Mouse (Mus musculus) midbrain, embryonic 15.5 days (tissue): ENCODE data around the gene Ly6g5c. TPM values are rescaled to one million over a fixed set of nuclear protein-coding genes. Genes with fewer than 3 reads are reported as not detected.

Experiments used
- ATAC-seq: fragments of 200-750 bp; cut with Nextera tagmentation; replicated peaks from 2 replicates; pipeline ENCODE4 v1.8.0; 2017; ENCODE audit warnings: moderate TSS enrichment
- H3K27ac ChIP-seq: fragments of 300-500 bp; sonication (generic); 2 replicates; pipeline ENCODE4 v1.5.1; 2015; ENCODE audit warnings: mild to moderate bottlenecking, inconsistent platforms
- H3K27me3 ChIP-seq: fragments of 300-500 bp; sonication (generic); replicated peaks from 2 replicates; pipeline ENCODE4 v1.6.1; 2015; ENCODE audit warnings: inconsistent platforms
- H3K36me3 ChIP-seq: fragments of 300-500 bp; sonication (generic); replicated peaks from 2 replicates; pipeline ENCODE4 v1.6.1; 2015; ENCODE audit warnings: inconsistent platforms
- H3K4me1 ChIP-seq: fragments of 300-500 bp; sonication (generic); 2 replicates; pipeline ENCODE4 v1.6.1; 2015; ENCODE audit warnings: inconsistent platforms
- H3K4me2 ChIP-seq: fragments of 300-500 bp; sonication (generic); 2 replicates; pipeline ENCODE4 v1.6.1; 2015; ENCODE audit warnings: inconsistent platforms, mild to moderate bottlenecking, moderate library complexity
- H3K4me3 ChIP-seq: fragments of 300-500 bp; sonication (generic); 2 replicates; pipeline ENCODE4 v1.5.1; 2015; ENCODE audit warnings: mild to moderate bottlenecking, inconsistent platforms
- H3K9ac ChIP-seq: fragments of 300-500 bp; sonication (generic); 2 replicates; pipeline ENCODE4 v1.6.1; 2015; ENCODE audit warnings: mild to moderate bottlenecking, inconsistent platforms
- H3K9me3 ChIP-seq: fragments of 300-500 bp; sonication (generic); 2 replicates; pipeline ENCODE4 v1.6.1; 2016; ENCODE audit warnings: inconsistent platforms
- WGBS: fragments of 180-500 bp; shearing (Covaris S2); methylation state at CpG from one replicate; pipeline ENCODE4 v1.1.7; 2015; ENCODE audit warnings: mixed read lengths; 5-methylcytosine and 5-hydroxymethylcytosine counted together
- polyA plus RNA-seq: library from polyadenylated mRNA; unstranded; fragments of >200 nt; fragmentation: Nextera tagmentation; extraction: Ambion mirVana; gene quantifications from 2 replicates; pipeline ENCODE4 v1.2.1, GENCODE M21; 2015

Gene Ly6g5c
- polyA plus RNA-seq, 1 experiment from 2014 or later: not detected

DNA sequence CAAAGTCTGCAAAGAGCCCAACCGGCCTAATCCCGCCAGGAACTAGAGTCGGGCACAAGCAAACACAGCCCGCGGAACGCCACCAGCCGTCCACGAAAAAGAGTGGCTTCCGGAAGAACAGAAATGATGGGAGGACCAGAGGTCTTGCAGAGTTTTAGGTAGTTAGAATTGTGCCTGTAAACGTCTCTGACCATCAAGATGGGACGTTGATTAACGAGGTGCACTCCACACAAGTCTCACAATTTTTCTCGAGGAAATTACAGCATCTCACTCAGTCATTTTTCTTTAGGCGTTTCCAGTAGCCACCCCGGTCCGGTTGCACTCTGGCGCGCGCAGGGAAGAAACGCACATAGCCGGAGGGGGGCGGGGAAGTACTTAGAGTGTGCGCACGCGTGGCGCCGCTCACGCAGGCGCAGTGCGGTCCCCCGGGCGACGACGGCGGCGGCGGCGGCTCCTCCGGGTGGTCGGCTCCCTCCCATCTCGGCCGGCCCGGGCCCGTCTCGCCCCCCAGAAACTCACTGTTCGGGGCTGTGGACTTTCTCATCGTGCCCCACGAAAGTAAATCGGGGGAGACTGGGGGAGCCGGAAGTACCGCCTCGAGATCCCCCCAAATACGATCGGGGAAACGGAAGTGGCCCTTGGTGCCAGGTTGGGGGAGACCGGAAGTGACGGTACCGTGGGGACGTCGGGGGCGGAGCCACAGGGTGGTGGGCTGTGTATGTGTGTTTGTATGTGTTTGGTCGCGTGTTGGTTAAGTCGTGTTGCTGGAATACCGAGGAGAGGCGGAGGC lies 26.9 kb downstream of the Ly6g5c start, which contains the start of gene Bag6:
Gene Bag6 (plus strand): TSS at position 378 of the 790 bp plus-strand sequence.
- WGBS: under 1% methylated on average over 65 of the region's 66 CpGs
- no peaks in the 10 kb centered on the region for H3K27me3 ChIP-seq
- peak; percentile 95 for ATAC-seq
- H3K9me3 ChIP-seq: no peaks in the 10 kb centered on the region
- H3K4me3 ChIP-seq: peak within 1 kb of the TSS; percentile 85
- peaks cover 29% of the 10 kb centered on the region for H3K4me1 ChIP-seq
- peak within 1 kb of the TSS; percentile 88 for H3K4me2 ChIP-seq
- peak within 1 kb of the TSS; percentile 77 for H3K9ac ChIP-seq
- H3K36me3 ChIP-seq: peaks cover 18% of the 10 kb centered on the region
- peak within 1 kb of the TSS; percentile 97 for H3K27ac ChIP-seq

DNA sequence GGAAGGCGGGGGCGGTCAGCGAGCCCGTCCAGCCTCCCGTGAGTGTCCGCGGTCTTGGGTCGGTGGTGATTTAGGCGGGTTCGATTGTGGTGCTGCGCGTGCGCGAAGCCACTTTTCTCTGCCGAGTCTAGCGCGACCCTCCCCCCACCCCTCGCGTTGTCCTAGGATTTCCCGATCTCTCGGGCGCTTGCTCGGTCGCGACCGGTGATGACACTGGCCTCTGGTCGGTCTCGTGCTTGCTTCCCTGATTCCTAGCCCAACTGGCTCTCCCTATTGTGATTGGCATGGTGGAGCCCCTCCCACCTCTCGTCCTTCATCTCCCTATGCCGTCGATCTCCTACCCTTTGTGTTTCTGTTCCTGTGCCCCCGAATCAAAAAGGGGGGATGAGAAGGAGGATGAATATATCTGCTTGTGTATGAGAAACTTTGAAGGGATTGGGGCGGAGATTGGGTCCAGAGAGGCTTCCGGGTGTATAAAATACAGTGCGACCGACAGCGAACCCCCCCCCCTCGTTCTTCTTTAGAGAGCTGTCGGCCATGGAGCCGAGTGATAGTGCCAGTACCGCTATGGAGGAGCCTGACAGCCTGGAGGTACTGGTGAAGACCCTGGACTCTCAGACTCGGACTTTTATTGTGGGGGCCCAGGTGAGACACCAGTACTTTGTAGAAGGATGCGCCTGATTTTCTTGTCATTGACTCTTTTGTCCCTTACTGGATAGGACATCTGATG lies 27.7 kb downstream of the Ly6g5c start:
- Histone ChIP-seq H3K27ac (peak overlapping the region; percentile 97), H3K4me1 (peaks cover 29% of the 10 kb centered on the region), H3K4me3 (peak overlapping the region; percentile 85), H3K4me2 (peak overlapping the region; percentile 88), H3K36me3 (peaks cover 26% of the 10 kb centered on the region), H3K9me3 (no peaks in the 10 kb centered on the region), H3K27me3 (no peaks in the 10 kb centered on the region), H3K9ac (peak overlapping the region; percentile 77)
- WGBS: under 1% methylated on average over 42 of the region's 43 CpGs
- peak; percentile 75 for ATAC-seq

DNA sequence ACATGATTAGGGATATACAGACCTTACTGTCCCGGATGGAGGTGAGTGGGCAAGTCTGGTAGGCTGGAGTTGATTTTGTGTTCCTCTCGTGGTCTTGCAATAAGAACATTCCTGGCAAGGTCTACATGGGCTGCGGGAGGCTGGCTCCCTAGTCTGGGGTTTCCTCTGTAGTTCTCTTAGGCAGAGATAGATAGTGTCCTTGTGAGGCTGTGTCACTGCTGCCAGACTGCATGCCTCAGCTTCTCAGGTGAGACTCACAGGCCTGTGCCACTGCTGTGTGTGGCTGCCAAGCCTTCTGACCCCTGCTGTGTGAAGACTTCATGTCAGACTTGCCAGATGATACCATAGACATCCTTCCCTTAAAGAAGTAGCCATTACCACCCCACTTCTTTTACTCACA lies 31.2 kb downstream of the Ly6g5c start:
- peaks cover 61% of the 10 kb centered on the region for H3K36me3 ChIP-seq
- ATAC-seq: no peak
- H3K27me3 ChIP-seq: no peaks in the 10 kb centered on the region
- H3K27ac ChIP-seq: no peak overlapping the region
- H3K4me2 ChIP-seq: no peak overlapping the region
- peaks cover 29% of the 10 kb centered on the region for H3K4me1 ChIP-seq
- no peak overlapping the region for H3K9ac ChIP-seq
- H3K4me3 ChIP-seq: no peak overlapping the region
- WGBS: 96% methylated on average over 3 of the region's 3 CpGs
- no peaks in the 10 kb centered on the region for H3K9me3 ChIP-seq

DNA sequence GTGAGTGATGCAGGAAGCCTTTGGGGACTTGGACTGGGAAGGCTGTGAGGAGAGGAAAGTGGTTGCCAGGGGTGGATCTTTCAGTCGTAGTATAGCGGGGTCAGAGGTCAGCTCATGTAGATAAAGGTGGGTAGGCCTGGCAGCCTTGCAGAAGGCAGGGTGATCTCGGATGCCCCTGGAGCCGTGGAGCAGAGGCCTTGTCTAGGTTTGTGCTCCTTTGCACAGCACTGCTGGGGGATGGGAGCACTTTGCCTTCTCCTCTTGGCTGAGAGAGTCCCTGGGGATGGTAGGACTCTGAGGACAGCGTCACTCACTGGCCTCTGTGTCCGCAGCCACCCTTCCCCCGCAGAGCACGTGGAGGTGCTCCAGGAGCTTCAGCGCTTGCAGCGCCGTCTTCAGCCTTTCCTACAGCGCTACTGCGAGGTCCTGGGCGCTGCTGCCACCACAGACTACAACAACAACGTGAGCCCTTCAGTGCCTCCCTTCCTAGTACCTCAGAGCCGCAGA lies 32.5 kb downstream of the Ly6g5c start:
- 74% methylated on average over 16 of the region's 16 CpGs for WGBS
- peaks cover 29% of the 10 kb centered on the region for H3K4me1 ChIP-seq
- ATAC-seq: no peak
- H3K36me3 ChIP-seq: peaks cover 74% of the 10 kb centered on the region
- no peak overlapping the region for H3K4me3 ChIP-seq
- H3K9me3 ChIP-seq: no peaks in the 10 kb centered on the region
- no peak overlapping the region for H3K27ac ChIP-seq
- no peak overlapping the region for H3K4me2 ChIP-seq
- no peak overlapping the region for H3K9ac ChIP-seq
- no peaks in the 10 kb centered on the region for H3K27me3 ChIP-seq

DNA sequence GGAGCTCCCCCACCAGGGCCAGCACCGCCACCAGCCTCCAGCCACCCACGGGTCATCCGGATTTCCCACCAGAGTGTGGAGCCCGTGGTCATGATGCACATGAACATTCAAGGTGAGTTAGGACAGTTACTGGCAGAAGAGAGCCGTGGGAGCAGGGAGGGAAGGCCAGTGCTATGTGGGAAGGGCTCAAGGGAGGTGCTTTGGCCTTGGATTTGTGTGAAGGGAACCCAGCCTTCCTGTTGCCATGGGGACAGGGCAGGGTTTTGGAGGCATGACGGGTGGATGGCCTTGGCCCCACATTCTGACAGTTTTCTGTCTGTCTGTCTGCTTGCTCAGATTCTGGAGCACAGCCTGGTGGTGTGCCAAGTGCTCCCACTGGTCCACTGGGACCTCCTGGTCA lies 33.9 kb downstream of the Ly6g5c start:
- Histone ChIP-seq H3K27ac (no peak overlapping the region), H3K4me1 (peaks cover 20% of the 10 kb centered on the region), H3K9me3 (no peaks in the 10 kb centered on the region), H3K36me3 (peaks cover 88% of the 10 kb centered on the region), H3K4me2 (no peak overlapping the region), H3K4me3 (no peak overlapping the region), H3K9ac (no peak overlapping the region), H3K27me3 (no peaks in the 10 kb centered on the region)
- WGBS: 89% methylated on average over 6 of the region's 6 CpGs
- ATAC-seq: no peak

DNA sequence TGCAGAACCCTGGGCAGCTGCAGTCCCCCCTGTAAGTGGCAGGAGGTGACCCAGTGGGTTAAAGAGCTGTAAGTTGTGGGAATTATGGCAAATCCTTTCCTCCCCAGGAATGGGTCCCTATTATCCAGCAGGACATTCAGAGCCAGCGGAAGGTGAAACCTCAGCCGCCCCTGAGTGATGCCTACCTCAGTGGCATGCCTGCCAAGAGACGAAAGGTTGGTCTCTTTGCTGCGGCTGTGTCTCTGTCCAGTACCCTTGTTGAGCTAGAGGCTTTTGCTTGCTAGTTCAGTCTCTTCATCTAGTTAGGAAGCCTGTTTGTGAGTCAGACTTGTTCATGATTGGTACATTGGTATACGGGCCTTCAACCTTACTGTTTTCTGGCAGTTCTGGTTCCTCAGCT lies 38.1 kb downstream of the Ly6g5c start:
- Histone ChIP-seq H3K27me3 (no peaks in the 10 kb centered on the region), H3K4me2 (no peak overlapping the region), H3K4me1 (no peaks in the 10 kb centered on the region), H3K27ac (no peak overlapping the region), H3K36me3 (peaks cover 95% of the 10 kb centered on the region), H3K9ac (no peak overlapping the region), H3K9me3 (no peaks in the 10 kb centered on the region), H3K4me3 (no peak overlapping the region)
- WGBS: 88% methylated on average over 5 of the region's 5 CpGs
- ATAC-seq: no peak

DNA sequence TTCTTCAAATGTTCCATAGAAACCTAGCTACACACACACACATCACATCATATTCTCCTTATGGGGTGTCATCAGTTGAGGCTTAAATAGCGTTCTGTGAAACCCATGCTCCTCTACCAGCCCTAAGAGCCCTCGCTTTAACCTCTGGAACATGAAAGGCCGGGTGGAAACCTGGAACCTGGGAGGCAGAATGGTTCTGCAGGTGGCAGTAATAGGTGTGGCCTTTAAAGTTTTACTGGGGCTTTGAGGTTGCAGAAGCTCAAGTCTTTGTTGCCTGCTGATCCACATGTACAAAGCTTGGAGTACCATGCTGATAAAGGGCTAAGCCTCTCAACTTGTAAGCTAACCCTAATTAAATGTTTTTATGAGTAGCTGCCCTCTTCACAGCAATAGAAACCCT lies 39.3 kb downstream of the Ly6g5c start:
- Histone ChIP-seq H3K4me1 (no peaks in the 10 kb centered on the region), H3K4me2 (no peak overlapping the region), H3K27ac (peak overlapping the region; percentile 45; the same call in 1 of the 2 replicates), H3K9ac (no peak overlapping the region), H3K4me3 (no peak overlapping the region), H3K27me3 (no peaks in the 10 kb centered on the region), H3K9me3 (no peaks in the 10 kb centered on the region), H3K36me3 (peaks cover 95% of the 10 kb centered on the region)
- 65% methylated on average over 3 of the region's 3 CpGs for WGBS
- ATAC-seq: no peak

DNA sequence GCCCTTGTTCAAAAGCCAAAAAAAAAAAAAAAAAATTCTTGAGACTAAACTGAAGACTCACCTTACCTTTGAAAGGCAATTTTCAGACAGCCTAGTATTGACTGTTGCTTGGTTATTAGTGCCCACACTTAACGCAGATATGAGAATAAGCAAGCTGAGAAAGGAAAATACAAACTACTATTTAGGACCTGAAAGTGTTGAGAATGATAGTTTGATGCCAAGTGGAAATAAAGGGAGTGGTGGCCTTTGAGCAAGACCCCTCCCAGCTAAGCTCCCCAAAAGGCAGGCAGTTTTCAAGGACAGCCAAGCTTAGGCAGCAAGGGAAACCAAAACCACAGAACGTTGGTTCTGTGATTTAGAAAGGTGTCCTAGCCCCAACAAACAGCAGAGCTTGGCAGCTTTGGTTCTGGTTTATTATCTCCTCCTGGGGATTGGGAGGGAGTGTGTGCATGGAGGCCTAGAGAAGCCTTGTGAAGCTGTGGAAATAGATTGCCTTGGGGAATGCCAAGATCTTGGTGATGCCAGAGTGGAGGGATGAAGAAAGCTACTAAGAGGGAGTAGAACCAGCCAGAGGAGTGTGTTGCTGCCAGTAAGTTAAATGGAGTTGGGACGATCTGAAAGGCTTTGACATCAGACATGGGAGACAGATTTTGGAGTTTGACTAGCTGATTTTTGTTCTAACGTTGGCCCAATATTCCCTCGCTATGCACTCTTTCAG lies 40.0 kb downstream of the Ly6g5c start:
- Histone ChIP-seq H3K27me3 (no peaks in the 10 kb centered on the region), H3K36me3 (peaks cover 95% of the 10 kb centered on the region), H3K4me3 (no peak overlapping the region), H3K4me1 (no peaks in the 10 kb centered on the region), H3K9ac (no peak overlapping the region), H3K9me3 (no peaks in the 10 kb centered on the region), H3K27ac (0 out of 2 replicates have a peak overlapping the region, but pooled peaks have one; percentile 45), H3K4me2 (no peak overlapping the region)
- no peak for ATAC-seq
- 72% methylated on average over 5 of the region's 5 CpGs for WGBS

DNA sequence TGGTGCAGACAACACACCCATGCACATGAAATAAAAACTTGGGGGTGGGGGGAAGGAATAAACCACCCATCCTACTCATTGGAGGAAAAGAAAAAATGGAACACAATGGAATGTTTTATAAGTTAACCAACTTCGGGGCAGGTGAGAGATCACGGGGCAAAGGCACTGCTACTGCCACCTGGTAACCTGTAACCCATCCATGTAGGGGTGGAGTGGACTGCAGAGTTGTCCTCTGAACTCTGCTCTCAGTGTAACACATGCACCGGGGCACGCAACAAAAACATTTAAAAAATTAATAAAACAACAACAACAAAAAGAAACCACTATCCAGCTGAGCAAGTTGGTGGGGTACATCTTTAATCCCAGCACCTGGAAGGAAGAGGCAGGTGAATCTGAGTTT lies 44.0 kb downstream of the Ly6g5c start:
- 92% methylated on average over 4 of the region's 4 CpGs for WGBS
- no peak overlapping the region for H3K4me2 ChIP-seq

DNA sequence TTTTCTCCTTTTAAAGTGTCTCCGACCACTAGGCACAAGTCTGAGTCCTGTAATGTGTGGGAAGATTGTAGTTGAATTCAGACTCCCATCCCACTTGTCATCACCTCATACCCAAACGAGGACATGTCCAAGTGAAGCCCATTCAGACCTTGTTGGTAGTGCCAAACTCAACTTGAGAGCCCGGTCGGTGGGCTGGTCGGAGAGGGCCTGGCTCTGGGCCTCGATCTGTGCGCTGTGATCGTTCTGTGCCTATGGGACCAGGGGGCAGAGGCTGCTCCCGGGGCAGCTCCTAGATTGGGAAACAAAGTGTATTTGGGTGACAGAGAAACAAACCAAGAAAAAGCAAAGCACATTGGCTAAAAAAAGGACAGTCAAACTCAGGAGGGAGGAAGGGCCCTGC lies 45.0 kb downstream of the Ly6g5c start:
- Histone ChIP-seq H3K4me3 (no peak overlapping the region), H3K27me3 (no peaks in the 10 kb centered on the region), H3K36me3 (peaks cover 97% of the 10 kb centered on the region), H3K27ac (no peak overlapping the region), H3K4me1 (no peaks in the 10 kb centered on the region), H3K4me2 (no peak overlapping the region), H3K9me3 (no peaks in the 10 kb centered on the region), H3K9ac (no peak overlapping the region)
- WGBS: 94% methylated on average over 9 of the region's 9 CpGs
- ATAC-seq: no peak

More for the DNA sequence above, 44.0 kb downstream of the Ly6g5c start:
- no peak for ATAC-seq
- Histone ChIP-seq H3K4me1 (no peaks in the 10 kb centered on the region), H3K9ac (no peak overlapping the region), H3K27ac (no peak overlapping the region), H3K4me3 (no peak overlapping the region), H3K27me3 (no peaks in the 10 kb centered on the region), H3K9me3 (no peaks in the 10 kb centered on the region), H3K36me3 (peaks cover 95% of the 10 kb centered on the region)

DNA sequence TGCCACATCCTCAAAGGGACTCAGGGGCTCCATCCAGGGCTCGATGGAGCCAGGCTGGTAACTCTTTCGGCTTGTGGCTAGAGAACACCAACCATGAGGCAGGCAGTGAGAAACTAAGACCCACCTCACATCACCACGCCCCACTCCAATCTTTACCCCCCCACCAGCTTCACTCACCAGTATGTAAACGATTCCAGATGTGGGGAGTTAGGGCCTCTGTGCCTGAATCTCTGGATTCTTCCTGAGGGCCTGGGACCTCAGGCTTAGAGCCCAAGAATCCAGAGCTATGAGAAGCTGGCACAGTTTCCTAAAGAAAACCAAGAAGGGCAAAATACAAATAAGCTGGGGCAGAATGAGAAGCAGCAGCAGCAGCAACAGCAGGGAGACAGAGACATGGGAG lies 45.9 kb downstream of the Ly6g5c start:
- Histone ChIP-seq H3K4me2 (no peak overlapping the region), H3K9me3 (no peaks in the 10 kb centered on the region), H3K36me3 (peaks cover 97% of the 10 kb centered on the region), H3K27ac (no peak overlapping the region), H3K4me1 (no peaks in the 10 kb centered on the region), H3K4me3 (no peak overlapping the region), H3K27me3 (no peaks in the 10 kb centered on the region), H3K9ac (no peak overlapping the region)
- 90% methylated on average over 4 of the region's 4 CpGs for WGBS
- ATAC-seq: no peak

DNA sequence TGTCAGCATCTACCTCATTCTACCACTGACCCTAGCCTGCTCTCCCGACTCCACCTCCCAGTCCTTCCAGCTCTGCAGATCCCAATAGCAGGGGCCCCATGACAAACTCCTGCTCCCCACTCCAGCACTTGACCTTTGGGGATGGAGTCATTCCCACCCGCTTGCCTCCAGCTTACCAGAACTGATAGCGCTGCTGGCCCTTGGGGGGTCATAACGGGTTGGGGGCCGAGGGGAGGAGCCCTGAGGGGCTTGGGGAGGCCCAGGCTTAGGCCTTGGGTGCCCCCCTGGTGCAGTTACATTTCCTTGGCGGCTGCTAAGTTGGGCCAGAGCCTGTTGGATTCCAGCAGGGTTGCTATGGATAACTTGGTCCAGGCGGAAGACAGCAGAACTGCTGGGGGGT lies 46.5 kb downstream of the Ly6g5c start:
- WGBS: 72% methylated on average over 7 of the region's 7 CpGs
- no peak for ATAC-seq
- no peak overlapping the region for H3K9ac ChIP-seq

More for the DNA sequence above, 46.5 kb downstream of the Ly6g5c start:
- no peak overlapping the region for H3K4me3 ChIP-seq
- H3K9me3 ChIP-seq: no peaks in the 10 kb centered on the region
- H3K27me3 ChIP-seq: no peaks in the 10 kb centered on the region
- H3K27ac ChIP-seq: no peak overlapping the region
- no peaks in the 10 kb centered on the region for H3K4me1 ChIP-seq
- H3K36me3 ChIP-seq: peaks cover 97% of the 10 kb centered on the region
- no peak overlapping the region for H3K4me2 ChIP-seq
